Mouse (Mus musculus) liver, embryonic 11.5 days (tissue): ENCODE measurements at regions not wholly inside any gene's neighbourhood (a gene's known extent, or its start where the extent isn't known, plus 50 kb on each side); places are given as distances from the start of the nearest gene placed in this dataset.

ENCODE experiments used
- ATAC-seq: fragments of 200-750 bp; cut with Nextera tagmentation; replicated peaks from 2 replicates; pipeline ENCODE4 v1.8.0; 2017; ENCODE audit warnings: moderate number of reproducible peaks, mild to moderate bottlenecking, moderate TSS enrichment, moderate library complexity; ENCODE audit not compliant: low FRiP score
- DNase-seq: peaks from one replicate; pipeline ENCODE4 v3.0.0-alpha.2; 2017; ENCODE audit warnings: low spot score
- H3K27ac ChIP-seq: fragments of 300-500 bp; sonication (generic); 2 replicates; pipeline ENCODE4 v1.5.1; 2014; ENCODE audit warnings: mild to moderate bottlenecking, low read depth, low read length, control low read depth
- H3K27me3 ChIP-seq: fragments of 300-500 bp; sonication (generic); replicated peaks from 2 replicates; pipeline ENCODE4 v1.6.1; 2014; ENCODE audit warnings: low read length, mixed read lengths; ENCODE audit not compliant: control insufficient read depth, insufficient read depth
- H3K36me3 ChIP-seq: fragments of 300-500 bp; sonication (generic); 2 replicates; pipeline ENCODE4 v1.6.1; 2014; ENCODE audit warnings: mild to moderate bottlenecking, low read length, moderate library complexity, mixed read lengths; ENCODE audit not compliant: control insufficient read depth, insufficient read depth
- H3K4me1 ChIP-seq: fragments of 300-500 bp; sonication (generic); replicated peaks from 2 replicates; pipeline ENCODE4 v1.6.1; 2014; ENCODE audit warnings: low read length, mixed read lengths; ENCODE audit not compliant: control insufficient read depth, insufficient read depth
- H3K4me2 ChIP-seq: fragments of 300-500 bp; sonication (generic); 2 replicates; pipeline ENCODE4 v1.6.1; 2014; ENCODE audit warnings: mild to moderate bottlenecking, control low read depth, moderate library complexity
- H3K4me3 ChIP-seq: fragments of 300-500 bp; sonication (generic); 2 replicates; pipeline ENCODE4 v1.5.1; 2014; ENCODE audit warnings: low read depth, low read length, control low read depth
- H3K9ac ChIP-seq: fragments of 300-500 bp; sonication (generic); 2 replicates; pipeline ENCODE4 v1.6.1; 2014; ENCODE audit warnings: low read depth, low read length, control low read depth
- H3K9me3 ChIP-seq: fragments of 300-500 bp; sonication (generic); 2 replicates; pipeline ENCODE4 v1.6.1; 2016; ENCODE audit warnings: low read length, inconsistent platforms, mixed read lengths; ENCODE audit not compliant: control insufficient read depth
- WGBS: fragments of 180-500 bp; shearing (Covaris S2); extraction: QIAGEN DNeasy Blood & Tissue Kit; methylation state at CpG from one replicate; pipeline ENCODE4 v1.1.7; 2014; 5-methylcytosine and 5-hydroxymethylcytosine counted together

- no peak for DNase-seq
- H3K4me1 ChIP-seq = no peaks in the 10 kb centered on the region
- no peak overlapping the region for H3K4me3 ChIP-seq
- H3K9me3 ChIP-seq = no peaks in the 10 kb centered on the region
- no peaks in the 10 kb centered on the region for H3K36me3 ChIP-seq
- 30% methylated on average over 2 of the region's 2 CpGs for WGBS
- H3K9ac ChIP-seq = no peak overlapping the region
- no peaks in the 10 kb centered on the region for H3K27me3 ChIP-seq
- no peak overlapping the region for H3K4me2 ChIP-seq
- peak; percentile 67 for ATAC-seq
- H3K27ac ChIP-seq = no peak overlapping the region
These were observed 116.6 kb upstream of the Fn1 start for GRCm38 (mm10) chr1:71769595-71769994.

GRCm38 (mm10) chr1:71767705-71768104 is 114.7 kb upstream of the Fn1 start:
- H3K9me3 ChIP-seq = no peaks in the 10 kb centered on the region
- DNase-seq = no peak

DNA sequence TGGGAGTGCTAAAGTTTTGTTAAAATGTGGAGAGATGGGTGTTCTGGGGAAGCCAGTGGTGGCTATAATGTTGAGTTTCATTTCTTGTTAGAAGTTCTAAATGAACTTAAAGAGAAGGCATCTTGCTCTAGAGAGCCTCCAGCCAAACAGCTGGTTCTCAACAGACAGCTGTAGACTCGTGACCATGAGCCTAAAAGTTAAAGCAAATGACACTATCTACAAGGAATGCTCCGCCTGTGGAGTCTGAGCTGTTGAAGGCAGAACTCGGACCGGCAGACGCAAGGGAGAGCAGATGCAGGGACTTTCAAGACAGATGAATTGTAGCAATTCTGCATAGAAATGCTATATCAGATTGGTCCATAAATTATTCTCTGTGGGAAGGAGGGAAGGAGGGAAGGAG is 114.1 kb upstream of the Fn1 start:
- no peaks in the 10 kb centered on the region for H3K9me3 ChIP-seq
- no peaks in the 10 kb centered on the region for H3K4me1 ChIP-seq
- H3K36me3 ChIP-seq = no peaks in the 10 kb centered on the region
- no peaks in the 10 kb centered on the region for H3K27me3 ChIP-seq
- no peak overlapping the region for H3K9ac ChIP-seq
- 60% methylated on average over 5 of the region's 5 CpGs for WGBS
- H3K4me3 ChIP-seq = no peak overlapping the region
- H3K4me2 ChIP-seq = no peak overlapping the region
- ATAC-seq = no peak
- no peak overlapping the region for H3K27ac ChIP-seq
- DNase-seq = no peak

More at GRCm38 (mm10) chr1:71767705-71768104, 114.7 kb upstream of the Fn1 start:
- Histone ChIP-seq H3K36me3 (no peaks in the 10 kb centered on the region), H3K27me3 (no peaks in the 10 kb centered on the region), H3K4me1 (no peaks in the 10 kb centered on the region), H3K27ac (no peak overlapping the region), H3K4me2 (no peak overlapping the region), H3K4me3 (no peak overlapping the region), H3K9ac (no peak overlapping the region)
- WGBS = 73% methylated on average over 3 of the region's 3 CpGs
- ATAC-seq = no peak

- ATAC-seq = no peak
- 77% methylated on average over 6 of the region's 6 CpGs for WGBS
- H3K27me3 ChIP-seq = no peaks in the 10 kb centered on the region
These were observed 112.0 kb upstream of the Fn1 start for GRCm38 (mm10) chr1:71764951-71765350.

GRCm38 (mm10) chr1:71763530-71763929 is 110.5 kb upstream of the Fn1 start:
- Histone ChIP-seq H3K36me3 (no peaks in the 10 kb centered on the region), H3K4me1 (no peaks in the 10 kb centered on the region), H3K27me3 (no peaks in the 10 kb centered on the region), H3K4me2 (no peak overlapping the region), H3K9ac (no peak overlapping the region), H3K27ac (no peak overlapping the region), H3K9me3 (no peaks in the 10 kb centered on the region), H3K4me3 (no peak overlapping the region)
- DNase-seq (no peak), ATAC-seq (no peak)
- 85% methylated on average over 2 of the region's 2 CpGs for WGBS

More at GRCm38 (mm10) chr1:71764951-71765350, 112.0 kb upstream of the Fn1 start:
- H3K4me1 ChIP-seq = no peaks in the 10 kb centered on the region
- H3K4me3 ChIP-seq = no peak overlapping the region
- no peak overlapping the region for H3K4me2 ChIP-seq
- H3K9me3 ChIP-seq = no peaks in the 10 kb centered on the region
- no peak overlapping the region for H3K27ac ChIP-seq
- no peak for DNase-seq
- H3K36me3 ChIP-seq = no peaks in the 10 kb centered on the region
- H3K9ac ChIP-seq = no peak overlapping the region

GRCm38 (mm10) chr1:71760342-71760741 is 107.3 kb upstream of the Fn1 start:
- Histone ChIP-seq H3K9me3 (no peaks in the 10 kb centered on the region), H3K27ac (no peak overlapping the region), H3K4me3 (no peak overlapping the region), H3K36me3 (no peaks in the 10 kb centered on the region), H3K4me1 (no peaks in the 10 kb centered on the region), H3K27me3 (no peaks in the 10 kb centered on the region), H3K4me2 (no peak overlapping the region), H3K9ac (no peak overlapping the region)
- 58% methylated on average over 2 of the region's 2 CpGs for WGBS
- DNase-seq (no peak), ATAC-seq (no peak)

DNA sequence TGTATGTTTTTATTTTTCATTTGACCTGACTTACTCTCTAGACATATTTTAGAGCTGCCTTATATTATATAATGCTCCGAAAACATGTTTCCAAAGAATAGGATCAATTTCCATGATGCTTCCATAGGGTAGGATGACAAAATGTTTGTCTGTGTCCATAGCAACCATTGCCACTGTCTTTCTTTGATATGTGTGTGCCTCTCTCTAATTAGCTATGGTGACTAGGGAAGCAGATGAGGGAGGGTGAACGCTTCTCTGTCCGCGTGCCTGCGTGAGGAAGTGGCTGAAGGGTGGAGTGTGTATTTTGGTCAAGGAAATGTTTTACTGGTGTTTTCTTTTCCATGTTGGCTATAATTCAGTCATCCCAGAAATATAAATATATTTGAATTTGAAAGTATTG is 104.2 kb upstream of the Fn1 start:
- Histone ChIP-seq H3K4me2 (no peak overlapping the region), H3K9ac (no peak overlapping the region), H3K4me3 (no peak overlapping the region), H3K4me1 (no peaks in the 10 kb centered on the region), H3K27me3 (no peaks in the 10 kb centered on the region), H3K36me3 (no peaks in the 10 kb centered on the region), H3K9me3 (no peaks in the 10 kb centered on the region), H3K27ac (no peak overlapping the region)
- ATAC-seq (no peak), DNase-seq (no peak)
- 71% methylated on average over 5 of the region's 5 CpGs for WGBS

GRCm38 (mm10) chr1:71756159-71756558 is 103.2 kb upstream of the Fn1 start:
- no peak for DNase-seq

DNA sequence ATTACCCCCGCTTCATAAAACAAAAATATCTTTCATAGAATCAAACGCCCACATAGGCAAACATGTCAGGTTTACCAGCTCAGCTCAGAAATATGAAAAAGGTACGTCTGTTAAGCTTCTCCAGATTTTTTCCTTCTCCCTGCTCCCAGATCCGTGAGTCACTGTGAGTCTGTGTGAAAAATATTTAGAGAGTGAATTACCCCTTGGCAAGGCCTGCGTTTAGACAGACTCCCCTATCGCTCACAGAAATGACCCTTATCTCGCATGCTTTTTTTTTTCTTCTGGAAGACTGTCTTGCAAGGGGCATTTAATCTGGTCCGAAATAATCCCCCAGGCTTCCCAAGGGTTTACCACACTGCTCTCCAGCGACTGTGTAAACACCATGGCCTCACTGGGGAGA is 102.4 kb upstream of the Fn1 start:
- no peak overlapping the region for H3K27ac ChIP-seq
- H3K4me2 ChIP-seq = no peak overlapping the region
- H3K36me3 ChIP-seq = no peaks in the 10 kb centered on the region
- H3K9me3 ChIP-seq = no peaks in the 10 kb centered on the region
- DNase-seq (no peak), ATAC-seq (no peak)
- H3K27me3 ChIP-seq = no peaks in the 10 kb centered on the region
- H3K4me3 ChIP-seq = no peak overlapping the region
- 55% methylated on average over 9 of the region's 9 CpGs for WGBS
- no peaks in the 10 kb centered on the region for H3K4me1 ChIP-seq
- no peak overlapping the region for H3K9ac ChIP-seq

More at GRCm38 (mm10) chr1:71756159-71756558, 103.2 kb upstream of the Fn1 start:
- no peak for ATAC-seq
- Histone ChIP-seq H3K4me3 (no peak overlapping the region), H3K4me2 (no peak overlapping the region), H3K27me3 (no peaks in the 10 kb centered on the region), H3K4me1 (no peaks in the 10 kb centered on the region), H3K9me3 (no peaks in the 10 kb centered on the region), H3K27ac (no peak overlapping the region), H3K9ac (no peak overlapping the region), H3K36me3 (no peaks in the 10 kb centered on the region)
- WGBS = 63% methylated on average over 2 of the region's 2 CpGs
